Mouse (Mus musculus) kidney, postnatal 25 days (tissue): ENCODE measurements around the gene Armc2.

Source experiments
- DNase-seq, 2 experiments: peaks; one replicate each; pipeline ENCODE4 v3.0.0; 2021; ENCODE audit warnings: mixed read lengths in 2 of 2

The Armc2 gene

GRCm38 (mm10) chr10:42014086-42014485 lies 4.2 kb downstream of the Armc2 start:
- no peak for DNase-seq

- DNase-seq: no peak
Measured at GRCm38 (mm10) chr10:42010761-42011435, 7.3 kb downstream of the Armc2 start.

- no peak for DNase-seq
Measured at GRCm38 (mm10) chr10:42005259-42005658, 13.0 kb downstream of the Armc2 start.

- DNase-seq: no peak
Measured at GRCm38 (mm10) chr10:42004690-42005089, 13.6 kb downstream of the Armc2 start.

- no peak for DNase-seq
Measured at GRCm38 (mm10) chr10:42004056-42004455, 14.2 kb downstream of the Armc2 start.

- DNase-seq: no peak
Measured at GRCm38 (mm10) chr10:42003576-42003975, 14.7 kb downstream of the Armc2 start.

GRCm38 (mm10) chr10:42002436-42002835 lies 15.8 kb downstream of the Armc2 start:
- no peak for DNase-seq

- DNase-seq: no peak
Measured at GRCm38 (mm10) chr10:42001260-42001659, 17.0 kb downstream of the Armc2 start.

GRCm38 (mm10) chr10:41997691-41998178 lies 20.5 kb downstream of the Armc2 start:
- peak; percentile 84 to 94 for DNase-seq

GRCm38 (mm10) chr10:41996157-41996556 lies 22.1 kb downstream of the Armc2 start:
- no peak for DNase-seq

- DNase-seq: no peak
Measured at GRCm38 (mm10) chr10:41995051-41995450, 23.2 kb downstream of the Armc2 start.

GRCm38 (mm10) chr10:41994578-41994977 lies 23.7 kb downstream of the Armc2 start:
- no peak for DNase-seq

GRCm38 (mm10) chr10:41992059-41992440 lies 26.2 kb downstream of the Armc2 start:
- DNase-seq: peak in 1 of 2 experiments; percentile 40

- DNase-seq: peak in 1 of 2 experiments; percentile 52
Measured at GRCm38 (mm10) chr10:41991364-41992058, 26.7 kb downstream of the Armc2 start.

GRCm38 (mm10) chr10:41990896-41991295 lies 27.3 kb downstream of the Armc2 start:
- DNase-seq: no peak

GRCm38 (mm10) chr10:41988930-41989329 lies 29.3 kb downstream of the Armc2 start:
- DNase-seq: no peak

GRCm38 (mm10) chr10:41986126-41986525 lies 32.1 kb downstream of the Armc2 start:
- DNase-seq: no peak

GRCm38 (mm10) chr10:41984221-41984620 lies 34.0 kb downstream of the Armc2 start:
- DNase-seq: no peak

GRCm38 (mm10) chr10:41982821-41983220 lies 35.4 kb downstream of the Armc2 start:
- peak; percentile 49 to 67 for DNase-seq

GRCm38 (mm10) chr10:41980772-41981383 lies 37.4 kb downstream of the Armc2 start:
- DNase-seq: peak; percentile 88 to 90

- DNase-seq: no peak
Measured at GRCm38 (mm10) chr10:41978403-41979234, 39.6 kb downstream of the Armc2 start.

GRCm38 (mm10) chr10:41972676-41973075 lies 45.6 kb downstream of the Armc2 start:
- no peak for DNase-seq
